11 mouse cellular contexts compared by ENCODE assay signal in genomic region chr2:102117402-102117760, GRCm38 (mm10).
DNase-seq lines count a peak whose midpoint lies in the region; ATAC-seq and TF ChIP-seq lines count a peak whose summit lies in the region.
"Had no signal": no experiment of that assay in that cellular context is flagged by ENCODE, and none has a peak within 500 bp of the region (broad histone marks: within the 10 kb centered on the region; RNA-seq: fewer than 3 reads in every experiment).

No protein-coding gene starts in this region.

- peak overlapping the region; percentile 17; the same call in 1 of the 2 replicates for H3K27ac ChIP-seq in ES-E14 (ENCODE audit: insufficient read depth, low read depth, low read length, poor library complexity, severe bottlenecking)
- 0 out of 2 replicates have a peak overlapping the region, but pooled peaks have one; percentile 2 for H3K27ac ChIP-seq in embryonic facial prominence, embryonic 13.5 days
- H3K27ac ChIP-seq: gastrocnemius, adult 2 months had no signal

- H3K27me3 ChIP-seq in embryonic facial prominence, embryonic 13.5 days, result no peaks in the 10 kb centered on the region

- no peak overlapping the region for H3K4me3 ChIP-seq in ES-E14 (ENCODE audit: insufficient read depth in 1 of 2, low read depth in 1 of 2, low read length in 2 of 2, poor library complexity in 1 of 2, severe bottlenecking in 1 of 2)
- no peak overlapping the region for H3K4me3 ChIP-seq in embryonic facial prominence, embryonic 13.5 days
- H3K4me3 ChIP-seq: gastrocnemius, adult 2 months had no signal

- H3K4me1 ChIP-seq in ES-E14 (ENCODE audit: control insufficient read depth in 2 of 2, insufficient read depth in 2 of 2, low read length in 2 of 2, poor library complexity in 1 of 2), result peaks cover 42 to 61% of the 10 kb centered on the region in 2 experiments
- peaks cover 73% of the 10 kb centered on the region for H3K4me1 ChIP-seq in embryonic facial prominence, embryonic 13.5 days

- in situ Hi-C loops in ES-E14 (cut with MboI; ENCODE audit: low sequenced_read_pairs in 2 of 2, unreplicated experiment in 2 of 2), result no loop called here

- H3K9ac ChIP-seq in ES-E14 (ENCODE audit: insufficient read depth, low read depth, low read length, poor library complexity, severe bottlenecking), result no peak overlapping the region; the same call in 1 of the 2 replicates
- H3K9ac ChIP-seq in embryonic facial prominence, embryonic 13.5 days, result no peak overlapping the region

- no peaks in the 10 kb centered on the region; the same call in 1 of the 2 replicates for H3K36me3 ChIP-seq in ES-E14 (ENCODE audit: control insufficient read depth, insufficient read depth, low read length, poor library complexity, severe bottlenecking)
- H3K36me3 ChIP-seq in embryonic facial prominence, embryonic 13.5 days, result 0 out of 2 replicates have a peak, but pooled peaks cover 9% of the 10 kb centered on the region

- peak; percentile 49 for DNase-seq in layer of hippocampus, adult 9-11 months
- DNase-seq in layer of hippocampus, postnatal 14 days (ENCODE audit: low spot score in 2 of 2), result no peak
- DNase-seq in ES-E14 (ENCODE audit: low read depth, low spot score), result no peak
- no peak for DNase-seq in urinary bladder, postnatal 4 days (ENCODE audit: low spot score in 2 of 2)
- no peak for DNase-seq in right cerebral cortex, postnatal 10 days (ENCODE audit: low spot score in 2 of 2)
- DNase-seq in urinary bladder, adult 2 months (ENCODE audit: low spot score), result no peak
- DNase-seq: gastrocnemius, adult 2 months; lung, postnatal 36 days had no signal

- no peak overlapping the region for H3K4me2 ChIP-seq in embryonic facial prominence, embryonic 13.5 days

- ATAC-seq in embryonic facial prominence, embryonic 13.5 days (ENCODE audit: insufficient number of reproducible peaks, insufficient read depth, low FRiP score, low TSS enrichment, low read depth), result no peak
- ATAC-seq in megakaryocyte, adult 5-6 weeks (ENCODE audit: poor library complexity, severe bottlenecking), result peak; percentile 35; the same call in 1 of the 2 replicates
- ATAC-seq: inflammation-experienced regulatory T-cells, adult 6 months had no signal

- WGBS in embryonic facial prominence, embryonic 13.5 days, result 66% methylated on average over 6 of the region's 6 CpGs

- no peaks in the 10 kb centered on the region for H3K9me3 ChIP-seq in ES-E14 (ENCODE audit: control insufficient read depth, insufficient read depth, low read depth, low read length)
- no peaks in the 10 kb centered on the region for H3K9me3 ChIP-seq in embryonic facial prominence, embryonic 13.5 days

TF ChIP-seq in ES-E14, 5 proteins besides CTCF, POLR2A, EP300 and RAD21:
- TF ChIP-seq HCFC1 (IDR thresholded peaks at IDR 0.05; ENCODE audit: borderline replicate concordance, insufficient read depth, low read length) (no peak), ZNF384 (IDR thresholded peaks at IDR 0.05; ENCODE audit: low read depth, low read length) (no peak), ZC3H11A (IDR thresholded peaks at IDR 0.05; ENCODE audit: borderline replicate concordance, low read depth, low read length) (no peak), MAFK (IDR thresholded peaks at IDR 0.05; ENCODE audit: insufficient read depth, low read depth, low read length) (no peak), CHD2 (IDR thresholded peaks at IDR 0.05; ENCODE audit: low read depth, low read length) (no peak)
